Mouse (Mus musculus) heart, embryonic 13.5 days (tissue): ENCODE data around the gene Gm826. TPM values are rescaled to one million over a fixed set of nuclear protein-coding genes. Genes with fewer than 3 reads are reported as not detected.

Experiments
- ATAC-seq: fragments of 200-750 bp; cut with Nextera tagmentation; 2 replicates; pipeline ENCODE4 v1.8.0; 2017; ENCODE audit warnings: moderate TSS enrichment; ENCODE audit not compliant: insufficient number of reproducible peaks, low FRiP score, low TSS enrichment; ENCODE audit errors: extremely low read depth
- H3K27ac ChIP-seq: fragments of 300-500 bp; sonication (generic); replicated peaks from 2 replicates; pipeline ENCODE4 v1.5.1; 2015; ENCODE audit warnings: moderate library complexity, mild to moderate bottlenecking, inconsistent platforms
- H3K27me3 ChIP-seq: fragments of 300-500 bp; sonication (generic); replicated peaks from 2 replicates; pipeline ENCODE4 v1.6.1; 2015; ENCODE audit warnings: mild to moderate bottlenecking, inconsistent platforms
- H3K36me3 ChIP-seq: fragments of 300-500 bp; sonication (generic); 2 replicates; pipeline ENCODE4 v1.6.1; 2015; ENCODE audit warnings: mild to moderate bottlenecking, inconsistent platforms
- H3K4me1 ChIP-seq: fragments of 300-500 bp; sonication (generic); 2 replicates; pipeline ENCODE4 v1.6.1; 2015; ENCODE audit warnings: inconsistent platforms
- H3K4me2 ChIP-seq: fragments of 300-500 bp; sonication (generic); 2 replicates; pipeline ENCODE4 v1.6.1; 2015; ENCODE audit warnings: inconsistent platforms, mild to moderate bottlenecking, moderate library complexity
- H3K4me3 ChIP-seq: fragments of 300-500 bp; sonication (generic); 2 replicates; pipeline ENCODE4 v1.5.1; 2015; ENCODE audit warnings: moderate library complexity, mild to moderate bottlenecking, inconsistent platforms
- H3K9ac ChIP-seq: fragments of 300-500 bp; sonication (generic); 2 replicates; pipeline ENCODE4 v1.6.1; 2015; ENCODE audit warnings: inconsistent platforms, mild to moderate bottlenecking, moderate library complexity
- H3K9me3 ChIP-seq: fragments of 300-500 bp; sonication (generic); 2 replicates; pipeline ENCODE4 v1.6.1; 2016; ENCODE audit warnings: inconsistent platforms
- WGBS: fragments of 180-500 bp; shearing (Covaris S2); methylation state at CpG from one replicate; pipeline ENCODE4 v1.1.7; 2015; ENCODE audit warnings: mixed read lengths; 5-methylcytosine and 5-hydroxymethylcytosine counted together
- polyA plus RNA-seq: library from polyadenylated mRNA; unstranded; fragments of >200 nt; fragmentation: Nextera tagmentation; extraction: Ambion mirVana; gene quantifications from 2 replicates; pipeline ENCODE4 v1.2.1, GENCODE M21; 2015

Gm826 gene
- polyA plus RNA-seq, 1 experiment from 2014 or later = 16.5 TPM

- peaks cover 20% of the 10 kb centered on the region for H3K27me3 ChIP-seq
- H3K4me1 ChIP-seq = peaks cover 26% of the 10 kb centered on the region
- ATAC-seq = no peak
- no peaks in the 10 kb centered on the region for H3K9me3 ChIP-seq
- H3K27ac ChIP-seq = no peak overlapping the region
- H3K36me3 ChIP-seq = no peaks in the 10 kb centered on the region
- WGBS = 45% methylated on average over 8 of the region's 8 CpGs
- H3K4me2 ChIP-seq = no peak overlapping the region
- H3K9ac ChIP-seq = no peak overlapping the region
- H3K4me3 ChIP-seq = no peak overlapping the region
Measured at GRCm38 (mm10) chr2:160351038-160351574, 17.1 kb upstream of the Gm826 start.

- Histone ChIP-seq H3K9ac (no peak overlapping the region), H3K4me2 (no peak overlapping the region), H3K9me3 (no peaks in the 10 kb centered on the region), H3K4me3 (no peak overlapping the region), H3K36me3 (no peaks in the 10 kb centered on the region), H3K27me3 (peaks cover 13% of the 10 kb centered on the region), H3K27ac (no peak overlapping the region), H3K4me1 (peaks cover 26% of the 10 kb centered on the region)
- WGBS = 30% methylated on average over 4 of the region's 4 CpGs
- ATAC-seq = no peak
Measured at GRCm38 (mm10) chr2:160349578-160349977, 15.6 kb upstream of the Gm826 start.

GRCm38 (mm10) chr2:160348796-160349195, 14.8 kb upstream of the Gm826 start:
- Histone ChIP-seq H3K36me3 (no peaks in the 10 kb centered on the region), H3K4me3 (no peak overlapping the region), H3K9me3 (no peaks in the 10 kb centered on the region), H3K9ac (no peak overlapping the region), H3K4me1 (peaks cover 26% of the 10 kb centered on the region), H3K27me3 (peaks cover 10% of the 10 kb centered on the region), H3K4me2 (no peak overlapping the region), H3K27ac (no peak overlapping the region)
- ATAC-seq = no peak
- WGBS = 29% methylated on average over 7 of the region's 7 CpGs

GRCm38 (mm10) chr2:160348072-160348604, 14.2 kb upstream of the Gm826 start:
- Histone ChIP-seq H3K4me3 (no peak overlapping the region), H3K9ac (no peak overlapping the region), H3K4me1 (peaks cover 26% of the 10 kb centered on the region), H3K36me3 (no peaks in the 10 kb centered on the region), H3K4me2 (no peak overlapping the region), H3K27ac (no peak overlapping the region), H3K27me3 (peaks cover 5% of the 10 kb centered on the region), H3K9me3 (no peaks in the 10 kb centered on the region)
- ATAC-seq = no peak
- WGBS = 55% methylated on average over 4 of the region's 4 CpGs

- Histone ChIP-seq H3K9me3 (no peaks in the 10 kb centered on the region), H3K36me3 (no peaks in the 10 kb centered on the region), H3K4me2 (no peak overlapping the region), H3K9ac (no peak overlapping the region), H3K27ac (no peak overlapping the region), H3K4me1 (peaks cover 22% of the 10 kb centered on the region), H3K27me3 (no peaks in the 10 kb centered on the region; the same call in 1 of the 2 replicates), H3K4me3 (no peak overlapping the region)
- no peak for ATAC-seq
Measured at GRCm38 (mm10) chr2:160345644-160346043, 11.7 kb upstream of the Gm826 start.

GRCm38 (mm10) chr2:160340121-160340520, 6.2 kb upstream of the Gm826 start:
- H3K4me1 ChIP-seq = peaks cover 2% of the 10 kb centered on the region; the same call in 1 of the 2 replicates
- no peak overlapping the region for H3K9ac ChIP-seq
- H3K4me2 ChIP-seq = no peak overlapping the region
- no peak overlapping the region for H3K4me3 ChIP-seq
- H3K9me3 ChIP-seq = no peaks in the 10 kb centered on the region
- H3K27me3 ChIP-seq = peaks cover 10% of the 10 kb centered on the region; the same call in 1 of the 2 replicates
- no peak for ATAC-seq
- 53% methylated on average over 4 of the region's 4 CpGs for WGBS
- no peaks in the 10 kb centered on the region for H3K36me3 ChIP-seq
- no peak overlapping the region for H3K27ac ChIP-seq

- peaks cover 7% of the 10 kb centered on the region for H3K4me1 ChIP-seq
- no peak overlapping the region for H3K4me2 ChIP-seq
- no peak overlapping the region for H3K27ac ChIP-seq
- 79% methylated on average over 5 of the region's 5 CpGs for WGBS
- ATAC-seq = no peak
- no peak overlapping the region for H3K9ac ChIP-seq
- no peaks in the 10 kb centered on the region for H3K9me3 ChIP-seq
- H3K4me3 ChIP-seq = no peak overlapping the region
- no peaks in the 10 kb centered on the region for H3K36me3 ChIP-seq
- peaks cover 13% of the 10 kb centered on the region; the same call in 1 of the 2 replicates for H3K27me3 ChIP-seq
Measured at GRCm38 (mm10) chr2:160339595-160339994, 5.6 kb upstream of the Gm826 start.

GRCm38 (mm10) chr2:160336053-160336452, 2.1 kb upstream of the Gm826 start:
- ATAC-seq = no peak
- no peak overlapping the region for H3K9ac ChIP-seq
- H3K9me3 ChIP-seq = no peaks in the 10 kb centered on the region
- no peak overlapping the region for H3K4me3 ChIP-seq
- H3K4me1 ChIP-seq = peaks cover 18% of the 10 kb centered on the region
- no peak overlapping the region for H3K4me2 ChIP-seq
- no peak overlapping the region for H3K27ac ChIP-seq
- H3K27me3 ChIP-seq = peaks cover 31% of the 10 kb centered on the region
- H3K36me3 ChIP-seq = no peaks in the 10 kb centered on the region
- WGBS = 44% methylated on average over 2 of the region's 2 CpGs

- ATAC-seq = no peak
- no peak overlapping the region for H3K9ac ChIP-seq
- no peak overlapping the region for H3K27ac ChIP-seq
- peaks cover 18% of the 10 kb centered on the region for H3K4me1 ChIP-seq
- H3K4me2 ChIP-seq = no peak overlapping the region
- H3K36me3 ChIP-seq = no peaks in the 10 kb centered on the region
- peaks cover 31% of the 10 kb centered on the region for H3K27me3 ChIP-seq
- H3K4me3 ChIP-seq = no peak overlapping the region
- WGBS = 55% methylated on average over 1 of the region's 1 CpGs
- H3K9me3 ChIP-seq = no peaks in the 10 kb centered on the region
Measured at GRCm38 (mm10) chr2:160335043-160335442, 1.1 kb upstream of the Gm826 start.

- ATAC-seq = no peak
- peaks cover 27% of the 10 kb centered on the region for H3K27me3 ChIP-seq
Measured at GRCm38 (mm10) chr2:160332516-160333325, 1.2 kb downstream of the Gm826 start.

GRCm38 (mm10) chr2:160328886-160329285, 5.1 kb downstream of the Gm826 start:
- no peak for ATAC-seq
- no peaks in the 10 kb centered on the region for H3K9me3 ChIP-seq
- no peak overlapping the region for H3K4me3 ChIP-seq
- H3K9ac ChIP-seq = no peak overlapping the region
- H3K27ac ChIP-seq = no peak overlapping the region
- no peaks in the 10 kb centered on the region for H3K36me3 ChIP-seq
- H3K27me3 ChIP-seq = peaks cover 18% of the 10 kb centered on the region
- H3K4me2 ChIP-seq = no peak overlapping the region
- WGBS = 34% methylated on average over 9 of the region's 9 CpGs
- H3K4me1 ChIP-seq = peaks cover 37% of the 10 kb centered on the region

More at GRCm38 (mm10) chr2:160332516-160333325, 1.2 kb downstream of the Gm826 start:
- WGBS = 78% methylated on average over 12 of the region's 12 CpGs
- Histone ChIP-seq H3K9me3 (no peaks in the 10 kb centered on the region), H3K4me3 (no peak overlapping the region), H3K4me1 (peaks cover 35% of the 10 kb centered on the region), H3K27ac (no peak overlapping the region), H3K4me2 (no peak overlapping the region), H3K9ac (no peak overlapping the region), H3K36me3 (no peaks in the 10 kb centered on the region)
